Mouse (Mus musculus): ENCODE measurements around the gene Fzr1. TPM values are rescaled to one million over a fixed set of nuclear protein-coding genes. Genes with fewer than 3 reads are reported as not detected.

Fzr1 gene
- total and polyA plus RNA-seq, 3 experiments: 33.1 to 75.4 (median 44.5) TPM

- in situ Hi-C loops (cut with MboI; ENCODE audit: low pct_ligation_motif_present, low pct_unique_long_range_greater_than_20kb, low sequenced_read_pairs) (no loop called here), dilution Hi-C loops (cut with MboI; ENCODE audit: extremely low pct_ligation_motif_present, extremely low pct_unique_long_range_greater_than_20kb, low sequenced_read_pairs) (no loop called here)
- Histone ChIP-seq H3K9ac (ENCODE audit: insufficient read depth, low read depth) (no peak within 1 kb of the TSS), H3K27ac (ENCODE audit: insufficient read depth, low read depth) (no peak within 1 kb of the TSS), H3K4me1 (ENCODE audit: control insufficient read depth in 1 of 2, insufficient read depth in 2 of 2) (peaks cover 6 to 24% of the 10 kb centered on the region in 2 experiments), H3K79me2 (replicated peaks; ENCODE audit: control insufficient read depth, extremely low read depth, insufficient read depth, poor library complexity, severe bottlenecking) (no peaks in the 10 kb centered on the region), H3K4me2 (ENCODE audit: insufficient read depth, low read depth, poor library complexity, severe bottlenecking) (no peak within 1 kb of the TSS), H3K27me3 (replicated peaks) (no peaks in the 10 kb centered on the region), H3K9me3 (replicated peaks; ENCODE audit: low read length) (no peaks in the 10 kb centered on the region), H3K36me3 (replicated peaks in 1 of 2; ENCODE audit: control insufficient read depth in 1 of 2, insufficient read depth in 1 of 2, low read length in 1 of 2) (peaks cover 39 to 71% of the 10 kb centered on the region in 2 experiments), H3K4me3 (replicated peaks in 1 of 3; ENCODE audit: low read depth in 2 of 3, low read length in 2 of 3, poor library complexity in 1 of 3) (no peak within 1 kb of the TSS)
- no peak for DNase-seq (ENCODE audit: extremely low read depth)
- TF ChIP-seq USF2 (conservative IDR thresholded peaks at IDR 0.05; ENCODE audit: low read depth, low read length) (no peak), NELFE (IDR thresholded peaks at IDR 0.05; ENCODE audit: low read depth, low read length) (no peak), ZNF384 (IDR thresholded peaks at IDR 0.05; ENCODE audit: low read depth, low read length) (no peak), JUN (IDR thresholded peaks at IDR 0.05; ENCODE audit: insufficient read depth, low read depth, low read length) (no peak), MEF2A (IDR thresholded peaks at IDR 0.05; ENCODE audit: borderline replicate concordance, low read depth, low read length) (no peak), CHD1 (IDR thresholded peaks at IDR 0.05; ENCODE audit: low read depth, low read length) (no peak), TCF12 (IDR thresholded peaks at IDR 0.05; ENCODE audit: low read depth, low read length) (no peak), MAFK (IDR thresholded peaks at IDR 0.05; ENCODE audit: insufficient replicate concordance, low read length) (no peak), RCOR1 (conservative IDR thresholded peaks at IDR 0.05; ENCODE audit: low read depth, low read length) (no peak), BHLHE40 (IDR thresholded peaks at IDR 0.05; ENCODE audit: low read depth, low read length) (no peak), HCFC1 (IDR thresholded peaks at IDR 0.05; ENCODE audit: low read depth, low read length) (no peak), CTCF (conservative IDR thresholded peaks at IDR 0.05 in 1 of 2, IDR thresholded peaks at IDR 0.05 in 1 of 2; ENCODE audit: low read depth in 2 of 2, low read length in 2 of 2) (no peak), NRF1 (IDR thresholded peaks at IDR 0.05; ENCODE audit: low read depth, low read length) (no peak), MAX (IDR thresholded peaks at IDR 0.05; ENCODE audit: low read length) (no peak), ETS1 (conservative IDR thresholded peaks at IDR 0.05; ENCODE audit: low read depth, low read length) (no peak), E2F4 (IDR thresholded peaks at IDR 0.05; ENCODE audit: insufficient replicate concordance, low read depth, low read length) (no peak)
Observed at GRCm38 (mm10) chr10:81328386-81328785, 49.9 kb downstream of the Fzr1 start, which contains the start of gene Tbxa2r. Gene Tbxa2r, plus strand, starts transcription at chr10:81328731.

GRCm38 (mm10) chr10:81327959-81328358 is 50.4 kb downstream of the Fzr1 start:
- in situ Hi-C loops (cut with MboI; ENCODE audit: low pct_ligation_motif_present, low pct_unique_long_range_greater_than_20kb, low sequenced_read_pairs) (no loop called here), dilution Hi-C loops (cut with MboI; ENCODE audit: extremely low pct_ligation_motif_present, extremely low pct_unique_long_range_greater_than_20kb, low sequenced_read_pairs) (no loop called here)
- DNase-seq (ENCODE audit: extremely low read depth): no peak
- no peak overlapping the region for H3K9ac ChIP-seq (ENCODE audit: insufficient read depth, low read depth)
- no peak overlapping the region for H3K4me2 ChIP-seq (ENCODE audit: insufficient read depth, low read depth, poor library complexity, severe bottlenecking)
- H3K36me3 ChIP-seq (replicated peaks in 1 of 2; ENCODE audit: control insufficient read depth in 1 of 2, insufficient read depth in 1 of 2, low read length in 1 of 2): peaks cover 44 to 75% of the 10 kb centered on the region in 2 experiments
- no peak overlapping the region for H3K27ac ChIP-seq (ENCODE audit: insufficient read depth, low read depth)
- no peaks in the 10 kb centered on the region for H3K79me2 ChIP-seq (replicated peaks; ENCODE audit: control insufficient read depth, extremely low read depth, insufficient read depth, poor library complexity, severe bottlenecking)
- TF ChIP-seq SIN3A (IDR thresholded peaks at IDR 0.05; ENCODE audit: low read length) (no peak), MYC (IDR thresholded peaks at IDR 0.05; ENCODE audit: low read depth, low read length) (no peak), POLR2AphosphoS2 (IDR thresholded peaks at IDR 0.05; ENCODE audit: low read depth, low read length) (no peak), E2F4 (IDR thresholded peaks at IDR 0.05; ENCODE audit: insufficient replicate concordance, low read depth, low read length) (no peak), ETS1 (conservative IDR thresholded peaks at IDR 0.05; ENCODE audit: low read depth, low read length) (no peak)
- no peaks in the 10 kb centered on the region for H3K9me3 ChIP-seq (replicated peaks; ENCODE audit: low read length)
- no peaks in the 10 kb centered on the region for H3K27me3 ChIP-seq (replicated peaks)
- H3K4me1 ChIP-seq (ENCODE audit: control insufficient read depth in 1 of 2, insufficient read depth in 2 of 2): peaks cover 5 to 25% of the 10 kb centered on the region in 2 experiments
- H3K4me3 ChIP-seq (replicated peaks in 1 of 3; ENCODE audit: low read depth in 2 of 3, low read length in 2 of 3, poor library complexity in 1 of 3): no peak overlapping the region
